Mouse (Mus musculus) CD4-positive, CD25-positive, alpha-beta regulatory T cell, adult 4 months (primary cell): ENCODE results near the gene Trmt44. TPM values are rescaled to one million over a fixed set of nuclear protein-coding genes. Genes with fewer than 3 reads are reported as not detected.
"Not testable (repeated sequence)": the region's sequence is repeated elsewhere in the genome, so short reads cannot be mapped to it uniquely, and the experiment has no call there.

Experiments used
- ATAC-seq: one replicate; pipeline ENCODE4 v1.8.0; 2017
- polyA plus RNA-seq, 2 experiments: library from polyadenylated mRNA; unstranded; fragments of 100-300 nt; shearing (Covaris generic); gene quantifications; one replicate each; pipeline ENCODE4 v1.2.1; 2017

The Trmt44 gene
- polyA plus RNA-seq, 2 experiments from 2014 or later = 2.5 to 2.9 TPM

DNA sequence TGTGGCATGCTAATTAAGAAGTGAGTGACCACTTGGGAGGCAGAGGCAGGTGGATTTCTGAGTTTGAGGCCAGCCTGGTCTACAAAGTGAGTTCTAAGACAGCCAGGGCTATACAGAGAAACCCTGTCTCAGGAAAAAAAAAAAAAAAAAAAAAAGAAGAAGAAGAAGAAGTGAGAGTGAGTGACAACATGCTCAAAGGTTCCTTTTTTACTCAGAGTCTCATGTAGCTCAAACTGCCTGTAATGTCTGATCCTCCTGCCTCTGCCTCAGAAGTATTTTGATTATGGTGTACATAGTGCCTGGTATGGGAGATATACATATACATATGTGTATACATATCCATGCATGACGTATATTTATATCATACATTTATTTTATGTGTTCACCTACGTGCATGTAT is 9.4 kb upstream of the Trmt44 start:
- ATAC-seq = not testable (repeated sequence)

GRCm38 (mm10) chr5:35583221-35583783 is 8.4 kb upstream of the Trmt44 start:
- peak; percentile 50 for ATAC-seq

GRCm38 (mm10) chr5:35582445-35583220 is 7.8 kb upstream of the Trmt44 start, which contains the start of gene Acox3:
TSS of gene Acox3 (plus strand) at chr5:35583040.
- peak; percentile 95 for ATAC-seq

DNA sequence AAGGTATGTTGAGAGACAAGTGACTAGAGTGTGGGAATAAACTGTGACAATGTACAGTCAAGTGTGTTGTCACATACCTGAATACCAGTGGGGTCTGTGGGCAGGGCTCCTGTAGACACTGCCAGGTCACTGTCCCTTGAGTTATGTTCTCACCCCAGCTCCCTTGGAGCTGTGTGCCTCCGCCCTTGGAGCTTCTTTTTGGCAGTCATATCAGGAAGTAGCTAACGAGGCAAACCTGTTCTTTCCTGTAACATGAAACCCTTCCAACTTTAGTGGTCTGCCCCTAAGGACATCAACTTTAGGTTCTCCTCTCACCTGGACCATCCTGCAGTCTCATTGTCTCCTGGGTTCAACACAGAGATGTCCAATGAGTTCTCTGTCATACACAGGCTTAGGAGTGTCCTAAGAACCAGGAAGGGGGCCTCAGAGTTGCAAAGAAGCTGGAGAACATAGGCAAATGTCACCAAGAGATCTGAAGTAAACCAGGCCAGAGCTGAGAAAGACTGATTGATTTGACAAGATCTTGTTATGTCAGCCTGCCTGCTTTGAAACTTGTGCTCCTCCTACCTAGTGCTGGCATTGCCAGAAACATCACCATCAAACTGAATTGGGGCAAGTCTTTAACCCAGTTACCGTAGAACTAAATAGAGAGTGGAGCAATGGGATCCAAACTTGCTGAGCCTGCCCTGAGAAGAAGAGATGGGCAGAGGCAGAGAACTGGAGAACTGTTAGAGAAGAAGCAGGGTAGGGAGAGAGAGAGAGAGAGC is 5.5 kb upstream of the Trmt44 start:
- no peak for ATAC-seq

DNA sequence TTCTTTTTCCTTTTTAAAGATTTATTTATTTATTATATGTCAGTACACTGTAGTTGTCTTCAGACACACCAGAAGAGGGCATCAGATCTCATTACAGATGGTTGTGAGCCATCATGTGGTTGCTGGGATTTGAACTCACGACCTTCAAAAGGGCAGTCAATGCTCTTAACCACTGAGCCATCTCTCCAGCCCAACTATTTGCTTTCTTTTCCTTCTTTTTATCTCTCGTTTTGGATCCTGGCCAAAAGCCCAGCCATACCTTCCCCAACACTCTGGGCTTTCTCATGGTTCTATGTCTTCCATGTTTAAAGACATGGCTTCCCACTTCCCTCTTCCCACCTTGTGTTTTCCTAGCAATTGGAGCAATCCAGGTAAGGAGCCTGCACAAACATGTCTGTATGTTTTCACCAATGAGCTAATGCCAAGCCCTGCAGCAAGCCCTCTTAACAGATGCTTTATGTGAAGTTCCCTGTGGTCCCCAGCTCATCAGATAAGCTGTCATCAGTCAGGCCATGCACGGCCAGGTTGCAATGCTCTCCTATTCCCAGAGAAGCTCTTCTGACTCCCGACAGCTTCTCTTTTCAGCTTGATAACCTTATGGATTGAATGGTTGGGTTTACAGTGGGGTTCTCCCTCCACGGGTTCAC is 4.5 kb upstream of the Trmt44 start:
- ATAC-seq = no peak

- ATAC-seq = no peak
These were observed 3.5 kb upstream of the Trmt44 start for GRCm38 (mm10) chr5:35578411-35578810.

DNA sequence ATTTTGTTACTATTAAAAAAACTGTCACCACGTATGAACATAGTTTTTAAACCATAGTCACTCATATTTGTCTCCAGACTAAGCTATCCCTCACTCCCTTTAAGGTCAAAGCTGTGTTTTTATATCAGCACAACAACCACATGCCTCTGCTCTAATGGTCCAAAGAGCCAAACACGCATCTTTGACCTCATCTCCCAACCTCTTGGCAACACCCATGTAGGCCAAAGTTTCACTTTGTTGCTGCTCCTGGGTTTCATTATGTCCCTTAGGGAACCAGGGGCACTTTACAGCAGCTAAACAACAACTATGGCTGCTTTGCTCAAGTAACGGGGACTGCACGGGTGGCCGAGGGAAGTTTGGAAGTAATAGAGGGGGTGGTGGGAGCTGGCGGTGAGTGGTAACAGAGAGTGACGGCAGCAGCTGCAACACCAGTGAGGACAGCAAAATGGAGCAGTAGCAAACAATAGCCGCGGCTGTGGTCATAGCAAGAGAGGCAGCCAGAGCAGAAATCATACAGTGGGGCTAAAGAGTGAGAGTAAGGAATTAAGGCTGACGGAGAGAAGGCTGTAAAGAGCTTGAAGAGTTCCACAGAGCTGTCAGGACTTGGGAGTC is 1.6 kb upstream of the Trmt44 start:
- no peak for ATAC-seq

DNA sequence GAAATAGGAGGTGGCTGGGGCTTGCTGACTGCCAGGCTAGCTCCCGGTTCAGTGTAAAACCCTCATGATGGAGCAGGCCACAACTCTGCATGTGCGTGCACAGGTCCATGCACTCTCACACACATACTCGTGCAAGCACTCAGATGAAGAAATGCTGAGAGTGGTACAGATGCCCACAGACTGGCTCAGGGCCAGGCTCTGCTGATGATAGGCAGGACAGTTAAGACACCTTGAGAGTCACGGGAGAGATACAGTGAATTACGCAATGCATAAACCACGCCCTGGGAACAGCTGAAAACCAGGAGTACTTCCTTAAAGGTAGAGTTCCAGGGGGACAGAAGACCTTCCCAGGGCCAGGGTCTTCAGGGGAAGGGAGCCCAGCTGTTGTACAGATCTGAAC is 3.3 kb downstream of the Trmt44 start:
- no peak for ATAC-seq

GRCm38 (mm10) chr5:35566632-35567031 is 8.2 kb downstream of the Trmt44 start:
- ATAC-seq = no peak

DNA sequence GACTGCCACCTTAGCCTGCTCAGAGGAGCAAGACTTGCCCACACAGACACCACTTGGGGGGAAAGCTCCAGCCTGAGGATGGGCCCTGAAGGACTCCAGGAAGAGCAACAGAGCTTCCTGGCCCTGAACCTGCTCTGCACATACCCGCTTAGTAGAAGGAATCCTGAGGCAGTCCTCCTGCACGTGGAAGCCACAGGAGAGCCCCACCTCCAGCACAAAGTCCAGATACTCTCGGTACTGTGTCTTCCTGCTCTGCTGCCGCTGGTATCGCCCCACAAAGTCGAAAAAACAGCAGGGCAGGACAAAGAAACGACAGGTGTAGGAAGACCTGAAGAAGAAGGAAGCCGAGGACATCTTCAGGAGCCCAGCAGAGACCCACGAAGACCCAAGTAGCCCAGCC is 9.7 kb downstream of the Trmt44 start:
- no peak for ATAC-seq

- peak; percentile 67 for ATAC-seq
These were observed 11.4 kb downstream of the Trmt44 start for GRCm38 (mm10) chr5:35563449-35563848.

DNA sequence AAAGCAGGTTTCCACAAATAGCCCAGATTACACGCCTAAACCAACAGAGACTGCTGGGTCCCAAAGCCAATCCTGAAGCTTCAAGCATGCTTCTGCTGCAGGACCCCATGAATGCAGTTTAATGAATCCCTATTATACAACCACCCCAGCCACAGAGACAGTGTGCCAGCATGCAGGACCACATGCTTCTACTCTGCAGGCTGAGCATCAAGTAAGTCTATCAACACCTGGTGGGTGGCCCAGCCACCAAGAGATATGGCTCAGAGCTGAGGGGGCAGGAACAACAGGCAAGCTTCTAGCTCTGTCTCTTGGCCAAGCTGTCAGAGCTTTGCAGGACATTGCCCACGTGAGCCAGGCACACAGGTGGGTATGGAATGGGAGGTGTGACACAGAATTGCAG is 12.3 kb downstream of the Trmt44 start:
- no peak for ATAC-seq

DNA sequence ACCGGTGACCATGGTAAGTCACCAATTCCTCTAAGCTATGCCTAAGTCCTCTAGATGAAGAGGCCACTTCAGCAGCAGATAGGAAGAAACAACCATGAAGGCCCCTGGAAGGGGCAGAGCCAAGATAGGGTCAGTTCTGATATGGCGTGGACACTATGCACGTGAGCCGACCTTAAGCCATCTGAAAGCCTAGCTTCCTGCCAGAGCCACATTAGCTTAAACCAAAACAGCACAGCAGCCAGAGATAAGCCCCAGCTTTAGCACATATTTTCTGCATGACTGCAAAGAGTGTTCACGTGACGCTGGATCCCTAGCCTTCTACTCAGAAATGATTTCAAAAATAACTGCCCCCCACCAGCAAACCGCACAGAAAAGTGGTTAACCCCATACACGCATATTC is 15.4 kb downstream of the Trmt44 start:
- no peak for ATAC-seq

GRCm38 (mm10) chr5:35557946-35558621 is 16.8 kb downstream of the Trmt44 start:
- no peak for ATAC-seq

- ATAC-seq = no peak
These were observed 18.5 kb downstream of the Trmt44 start for GRCm38 (mm10) chr5:35556393-35556792.

DNA sequence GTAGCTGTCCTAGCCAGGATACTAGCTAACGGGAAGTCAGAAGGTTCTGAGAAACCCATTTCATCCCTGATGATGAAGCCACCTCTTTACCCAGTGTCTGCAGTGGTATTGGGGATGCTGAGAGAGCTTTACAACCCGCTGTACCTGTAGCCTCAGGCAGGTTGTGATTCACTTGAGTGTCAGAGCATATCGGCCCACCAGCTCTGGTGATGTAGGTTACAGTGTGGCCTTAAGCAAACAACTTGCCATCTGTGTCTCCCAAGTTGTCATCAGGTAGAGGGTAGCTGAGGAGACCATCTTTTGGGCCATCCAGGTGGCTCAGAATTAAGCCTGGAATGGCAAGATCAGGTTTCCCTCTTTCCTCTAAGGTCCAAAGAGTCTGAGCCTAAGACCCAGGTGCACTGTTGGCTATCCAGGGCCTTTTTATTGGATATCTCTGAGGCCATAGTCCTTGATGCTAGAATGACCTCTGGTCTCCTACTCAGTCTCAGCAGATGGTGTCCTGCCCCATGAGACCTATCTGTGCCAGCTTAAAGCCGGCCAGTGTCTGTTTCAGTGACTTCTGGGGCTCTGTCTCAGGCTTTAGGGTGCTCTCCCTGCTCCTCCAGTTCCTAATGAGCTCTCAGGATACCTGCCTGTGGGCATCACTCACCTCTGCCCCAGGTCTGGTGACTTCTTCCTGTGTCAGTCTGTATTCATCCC is 21.9 kb downstream of the Trmt44 start:
- ATAC-seq = no peak

DNA sequence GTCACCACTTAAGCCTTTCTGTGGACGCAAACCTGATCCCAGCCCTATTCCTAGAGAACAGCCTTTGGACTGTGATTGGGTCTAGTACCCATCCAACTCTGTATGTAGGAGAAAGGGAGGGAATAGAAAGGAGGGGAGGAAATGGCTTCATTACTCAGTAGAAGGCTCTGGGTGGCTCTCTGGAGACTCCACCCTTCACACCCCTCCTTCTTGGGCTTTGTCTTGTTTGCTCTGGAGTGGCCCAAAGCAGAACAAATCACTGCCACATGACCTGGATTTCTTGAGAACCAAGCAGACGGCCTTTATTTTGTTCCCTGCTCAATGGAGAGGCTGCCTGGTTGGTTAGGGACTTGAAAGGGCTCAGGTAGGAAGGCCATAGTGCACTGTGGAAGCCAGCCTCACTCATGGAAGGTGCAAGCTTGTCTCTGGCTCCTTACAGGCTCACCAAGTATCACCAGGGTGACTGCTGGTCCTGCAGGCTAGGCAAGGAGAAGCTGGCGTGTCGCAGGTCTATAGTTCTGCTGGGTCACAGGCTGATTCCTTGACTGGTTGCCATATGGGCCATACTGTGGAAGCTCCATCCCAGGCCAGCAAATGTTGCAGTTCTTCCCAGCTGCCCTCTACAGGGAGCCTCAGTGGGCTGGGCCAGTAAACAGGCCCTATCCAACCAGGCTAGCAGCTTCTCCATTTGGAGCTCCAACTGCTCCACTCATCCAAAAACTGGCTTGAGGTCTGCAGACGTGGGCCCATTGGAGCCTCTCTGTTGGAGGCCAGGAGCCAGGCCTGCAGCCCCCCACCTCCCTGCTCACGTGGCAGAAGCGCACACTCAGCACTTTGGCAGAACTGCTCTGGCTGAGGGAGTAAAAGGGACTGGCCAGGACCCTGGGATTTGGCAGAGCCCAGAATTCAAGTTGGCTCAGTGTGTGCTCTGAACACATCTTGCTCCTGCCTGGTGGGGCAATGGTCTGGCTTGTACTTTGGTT is 22.7 kb downstream of the Trmt44 start:
- no peak for ATAC-seq

GRCm38 (mm10) chr5:35546127-35546526 is 28.7 kb downstream of the Trmt44 start:
- no peak for ATAC-seq

DNA sequence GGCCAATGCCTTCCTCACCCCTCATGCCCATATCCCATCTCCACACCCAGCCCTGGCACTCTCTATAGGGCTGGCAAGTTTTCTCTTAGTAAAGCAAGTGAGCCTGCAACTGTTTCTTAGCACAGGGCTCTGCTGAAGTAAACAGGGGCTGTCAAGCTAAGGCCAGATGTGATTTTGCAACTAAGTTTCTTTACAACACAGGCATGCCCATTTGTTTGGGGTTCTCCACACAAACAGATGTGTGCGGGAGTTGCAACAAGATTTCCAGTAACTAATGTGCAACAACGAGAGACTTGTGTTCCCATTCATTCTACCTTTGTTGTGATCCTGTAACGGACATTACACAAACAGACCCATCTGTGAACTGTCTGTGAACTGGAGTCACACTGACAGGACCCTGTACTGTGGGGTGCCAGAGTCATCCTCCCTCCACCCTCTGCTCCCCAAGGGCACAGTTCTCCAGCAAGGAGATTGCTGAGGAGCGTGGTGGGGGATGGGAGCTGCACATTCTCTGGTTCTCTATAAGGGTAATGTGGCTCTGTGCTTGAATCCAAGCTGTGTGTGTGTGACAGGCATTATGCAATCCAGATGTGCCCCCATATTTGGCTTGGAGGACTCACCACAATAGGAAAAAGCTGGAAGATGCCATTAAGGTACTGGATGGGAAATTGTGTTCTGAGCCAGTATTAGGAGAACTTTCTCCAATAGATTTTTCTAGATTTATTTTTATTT is 33.6 kb downstream of the Trmt44 start:
- no peak for ATAC-seq
